Mouse (Mus musculus): ENCODE measurements around the gene Pnmt. TPM values are rescaled to one million over a fixed set of nuclear protein-coding genes. Genes with fewer than 3 reads are reported as not detected.
"Not testable (repeated sequence)": the region's sequence is repeated elsewhere in the genome, so short reads cannot be mapped to it uniquely, and the experiment has no call there.

Pnmt gene
- polyA plus RNA-seq, 1 experiment from 2014 or later: not detected

GRCm38 (mm10) chr11:98376756-98377155 lies 9.5 kb upstream of the Pnmt start:
- ATAC-seq: no peak
- Histone ChIP-seq H3K4me3 (replicated peaks) (no peak overlapping the region), H3K9me3 (no peaks in the 10 kb centered on the region), H3K4me1 (replicated peaks) (no peaks in the 10 kb centered on the region), H3K9ac (no peak overlapping the region), H3K27me3 (replicated peaks) (no peaks in the 10 kb centered on the region), H3K36me3 (peaks cover 21% of the 10 kb centered on the region; the same call in 1 of the 2 replicates), H3K27ac (no peak overlapping the region), H3K4me2 (replicated peaks) (no peak overlapping the region)
- 74% methylated on average over 5 of the region's 5 CpGs for WGBS

GRCm38 (mm10) chr11:98377787-98378186 lies 8.5 kb upstream of the Pnmt start:
- Histone ChIP-seq H3K4me3 (replicated peaks) (no peak overlapping the region), H3K27me3 (replicated peaks) (no peaks in the 10 kb centered on the region), H3K9ac (no peak overlapping the region), H3K4me2 (replicated peaks) (no peak overlapping the region), H3K36me3 (peaks cover 21% of the 10 kb centered on the region; the same call in 1 of the 2 replicates), H3K9me3 (no peaks in the 10 kb centered on the region), H3K27ac (no peak overlapping the region), H3K4me1 (replicated peaks) (no peaks in the 10 kb centered on the region)
- ATAC-seq: no peak
- 86% methylated on average over 11 of the region's 11 CpGs for WGBS

- Histone ChIP-seq H3K4me1 (replicated peaks) (no peaks in the 10 kb centered on the region), H3K4me2 (replicated peaks) (no peak overlapping the region), H3K27ac (no peak overlapping the region), H3K9me3 (no peaks in the 10 kb centered on the region), H3K36me3 (peaks cover 18% of the 10 kb centered on the region; the same call in 1 of the 2 replicates), H3K4me3 (replicated peaks) (no peak overlapping the region), H3K27me3 (replicated peaks) (0 out of 2 replicates have a peak, but pooled peaks cover 3% of the 10 kb centered on the region), H3K9ac (no peak overlapping the region)
- no peak for ATAC-seq
- 84% methylated on average over 7 of the region's 7 CpGs for WGBS
These were observed 6.9 kb upstream of the Pnmt start for GRCm38 (mm10) chr11:98379379-98379778.

GRCm38 (mm10) chr11:98380106-98380505 lies 6.1 kb upstream of the Pnmt start:
- no peak overlapping the region for H3K27ac ChIP-seq
- H3K4me2 ChIP-seq (replicated peaks): no peak overlapping the region
- no peak for ATAC-seq
- no peaks in the 10 kb centered on the region for H3K4me1 ChIP-seq (replicated peaks)
- H3K9ac ChIP-seq: no peak overlapping the region
- H3K36me3 ChIP-seq: peaks cover 16% of the 10 kb centered on the region; the same call in 1 of the 2 replicates
- no peaks in the 10 kb centered on the region for H3K9me3 ChIP-seq
- 75% methylated on average over 6 of the region's 6 CpGs for WGBS
- 0 out of 2 replicates have a peak, but pooled peaks cover 3% of the 10 kb centered on the region for H3K27me3 ChIP-seq (replicated peaks)
- no peak overlapping the region for H3K4me3 ChIP-seq (replicated peaks)

GRCm38 (mm10) chr11:98381651-98382050 lies 4.6 kb upstream of the Pnmt start:
- H3K4me1 ChIP-seq (replicated peaks): no peaks in the 10 kb centered on the region; the same call in 1 of the 2 replicates
- H3K27me3 ChIP-seq (replicated peaks): peaks cover 13% of the 10 kb centered on the region
- H3K4me2 ChIP-seq (replicated peaks): no peak overlapping the region
- no peak overlapping the region for H3K4me3 ChIP-seq (replicated peaks)
- no peak for ATAC-seq
- no peaks in the 10 kb centered on the region for H3K9me3 ChIP-seq
- WGBS: 90% methylated on average over 2 of the region's 2 CpGs
- H3K27ac ChIP-seq: no peak overlapping the region
- peaks cover 14% of the 10 kb centered on the region; the same call in 1 of the 2 replicates for H3K36me3 ChIP-seq
- H3K9ac ChIP-seq: no peak overlapping the region

GRCm38 (mm10) chr11:98382405-98382804 lies 3.8 kb upstream of the Pnmt start:
- Histone ChIP-seq H3K36me3 (peaks cover 14% of the 10 kb centered on the region; the same call in 1 of the 2 replicates), H3K27me3 (replicated peaks) (peaks cover 20% of the 10 kb centered on the region)
- H3K9me3 ChIP-seq; H3K27ac ChIP-seq; H3K4me3 ChIP-seq (replicated peaks); H3K4me2 ChIP-seq (replicated peaks); ATAC-seq; H3K4me1 ChIP-seq (replicated peaks); H3K9ac ChIP-seq: not testable (repeated sequence)
- WGBS: 41% methylated on average over 2 of the region's 2 CpGs

GRCm38 (mm10) chr11:98383261-98384030 lies 2.8 kb upstream of the Pnmt start, which contains the start of gene Tcap:
Gene Tcap, plus strand, starts transcription at chr11:98383811.
- WGBS: 57% methylated on average over 14 of the region's 14 CpGs
- Histone ChIP-seq H3K27ac (no peak within 1 kb of the TSS), H3K4me1 (replicated peaks) (no peaks in the 10 kb centered on the region; the same call in 1 of the 2 replicates), H3K4me3 (replicated peaks) (no peak within 1 kb of the TSS), H3K4me2 (replicated peaks) (no peak within 1 kb of the TSS), H3K9ac (no peak within 1 kb of the TSS), H3K36me3 (peaks cover 8% of the 10 kb centered on the region; the same call in 1 of the 2 replicates), H3K9me3 (no peaks in the 10 kb centered on the region), H3K27me3 (replicated peaks) (peaks cover 30% of the 10 kb centered on the region)
- ATAC-seq: no peak

- H3K36me3 ChIP-seq: 0 out of 2 replicates have a peak, but pooled peaks cover 1% of the 10 kb centered on the region
These were observed 2.0 kb upstream of the Pnmt start for GRCm38 (mm10) chr11:98384216-98384615.

GRCm38 (mm10) chr11:98384721-98385637 lies 1.3 kb upstream of the Pnmt start:
- Histone ChIP-seq H3K36me3 (no peaks in the 10 kb centered on the region), H3K4me2 (replicated peaks) (no peak overlapping the region), H3K9me3 (no peaks in the 10 kb centered on the region), H3K4me3 (replicated peaks) (no peak overlapping the region), H3K9ac (no peak overlapping the region), H3K27ac (no peak overlapping the region), H3K4me1 (replicated peaks) (no peaks in the 10 kb centered on the region; the same call in 1 of the 2 replicates), H3K27me3 (replicated peaks) (peaks cover 30% of the 10 kb centered on the region)
- WGBS: 69% methylated on average over 8 of the region's 8 CpGs
- no peak for ATAC-seq

More at GRCm38 (mm10) chr11:98384216-98384615, 2.0 kb upstream of the Pnmt start:
- Histone ChIP-seq H3K9ac (no peak overlapping the region), H3K9me3 (no peaks in the 10 kb centered on the region), H3K4me2 (replicated peaks) (no peak overlapping the region), H3K27me3 (replicated peaks) (peaks cover 30% of the 10 kb centered on the region), H3K4me1 (replicated peaks) (no peaks in the 10 kb centered on the region; the same call in 1 of the 2 replicates), H3K4me3 (replicated peaks) (no peak overlapping the region), H3K27ac (no peak overlapping the region)
- WGBS: 85% methylated on average over 20 of the region's 20 CpGs
- no peak for ATAC-seq

GRCm38 (mm10) chr11:98386596-98386995 lies 346 bp downstream of the Pnmt start:
- ATAC-seq: no peak
- 10% methylated on average over 24 of the region's 24 CpGs for WGBS
- Histone ChIP-seq H3K27ac (no peak overlapping the region), H3K4me1 (replicated peaks) (peaks cover 4% of the 10 kb centered on the region), H3K9ac (peak overlapping the region; percentile 8; the same call in 1 of the 2 replicates), H3K4me3 (replicated peaks) (no peak overlapping the region), H3K36me3 (no peaks in the 10 kb centered on the region), H3K9me3 (no peaks in the 10 kb centered on the region), H3K27me3 (replicated peaks) (peaks cover 30% of the 10 kb centered on the region), H3K4me2 (replicated peaks) (peak overlapping the region; percentile 19; the same call in 1 of the 2 replicates)

- no peaks in the 10 kb centered on the region for H3K36me3 ChIP-seq
- H3K4me2 ChIP-seq (replicated peaks): no peak overlapping the region
- H3K9ac ChIP-seq: peak overlapping the region; percentile 8; the same call in 1 of the 2 replicates
- WGBS: 56% methylated on average over 14 of the region's 14 CpGs
- H3K27me3 ChIP-seq (replicated peaks): peaks cover 30% of the 10 kb centered on the region
- H3K27ac ChIP-seq: no peak overlapping the region
- peaks cover 9% of the 10 kb centered on the region for H3K4me1 ChIP-seq (replicated peaks)
- ATAC-seq: no peak
- H3K9me3 ChIP-seq: no peaks in the 10 kb centered on the region
- H3K4me3 ChIP-seq (replicated peaks): no peak overlapping the region
These were observed 867 bp downstream of the Pnmt start for GRCm38 (mm10) chr11:98387056-98387577.

- H3K4me1 ChIP-seq (replicated peaks): peaks cover 19% of the 10 kb centered on the region
- ATAC-seq: no peak
- 74% methylated on average over 10 of the region's 10 CpGs for whole genome bisulfite sequencing
- no peak overlapping the region for H3K4me3 ChIP-seq (replicated peaks)
- H3K9ac ChIP-seq: no peak overlapping the region
- H3K36me3 ChIP-seq: no peaks in the 10 kb centered on the region
- no peak overlapping the region for H3K4me2 ChIP-seq (replicated peaks)
- no peak overlapping the region for H3K27ac ChIP-seq
- no peaks in the 10 kb centered on the region for H3K9me3 ChIP-seq
- peaks cover 30% of the 10 kb centered on the region for H3K27me3 ChIP-seq (replicated peaks)
These were observed 2.0 kb downstream of the Pnmt start for GRCm38 (mm10) chr11:98388282-98388681.

All from intestine, embryonic 15.5 days (tissue).